Mouse (Mus musculus) layer of hippocampus, postnatal 36 days (tissue): ENCODE results near the gene Abl1. TPM values are rescaled to one million over a fixed set of nuclear protein-coding genes. Genes with fewer than 3 reads are reported as not detected.
"Not testable (repeated sequence)": the region's sequence is repeated elsewhere in the genome, so short reads cannot be mapped to it uniquely, and the experiment has no call there.

Experiments used
- DNase-seq, 2 experiments: peaks; one replicate each; pipeline ENCODE4 v3.0.0; 2022
- total RNA-seq, 2 experiments: library from RNA; stranded (reverse); gene quantifications; 2 replicates each; pipeline ENCODE4 v1.2.3; 2021

Gene Abl1
- 10 to 100 TPM; 44.8 to 46.3 TPM for total RNA-seq

DNA sequence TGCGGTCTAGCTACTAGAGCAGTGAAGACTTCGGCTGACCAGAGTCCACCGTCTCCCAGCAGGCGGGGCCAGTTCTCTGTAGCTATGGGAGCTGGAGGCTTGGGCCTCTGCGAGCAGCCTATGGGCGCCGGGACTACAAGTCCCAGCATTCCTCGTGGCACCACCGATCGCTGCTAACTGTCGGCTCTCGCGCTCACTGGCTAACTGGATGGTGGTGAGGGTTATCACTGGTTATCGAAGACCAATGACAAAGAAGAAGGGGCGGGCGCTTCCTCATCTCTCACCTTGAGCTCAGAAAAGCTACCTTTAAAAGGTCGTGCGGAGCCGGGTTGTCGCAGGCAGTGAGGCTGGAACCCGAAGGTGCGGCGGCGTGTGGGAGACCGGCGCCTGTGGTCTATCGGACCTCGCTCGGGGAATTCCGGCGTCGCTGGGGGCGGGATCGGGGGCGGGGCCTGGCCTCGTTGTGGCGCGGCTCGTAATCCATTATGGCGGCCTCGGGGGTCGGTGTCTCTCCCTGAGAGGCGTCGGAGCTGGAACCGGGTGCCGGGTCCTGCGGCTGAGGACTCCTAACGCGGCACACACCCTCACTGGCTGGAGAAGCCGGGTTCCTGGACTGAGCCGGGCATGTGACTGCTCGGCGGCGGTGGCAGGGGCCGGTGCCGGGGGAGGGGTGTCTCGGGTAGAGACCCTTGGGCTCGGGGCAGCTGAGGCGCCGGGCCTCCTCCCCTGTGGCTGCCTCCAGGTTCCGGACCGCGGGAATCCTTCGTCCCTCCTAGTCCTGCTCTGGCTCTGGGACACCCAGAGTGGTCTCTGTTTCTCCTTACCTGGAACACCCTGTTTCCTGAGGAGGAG, at the start of gene Abl1:
Abl1 (plus strand) TSS at position 303 of the 852 bp plus-strand sequence.
- DNase-seq, result peak; percentile 91 to 96

DNA sequence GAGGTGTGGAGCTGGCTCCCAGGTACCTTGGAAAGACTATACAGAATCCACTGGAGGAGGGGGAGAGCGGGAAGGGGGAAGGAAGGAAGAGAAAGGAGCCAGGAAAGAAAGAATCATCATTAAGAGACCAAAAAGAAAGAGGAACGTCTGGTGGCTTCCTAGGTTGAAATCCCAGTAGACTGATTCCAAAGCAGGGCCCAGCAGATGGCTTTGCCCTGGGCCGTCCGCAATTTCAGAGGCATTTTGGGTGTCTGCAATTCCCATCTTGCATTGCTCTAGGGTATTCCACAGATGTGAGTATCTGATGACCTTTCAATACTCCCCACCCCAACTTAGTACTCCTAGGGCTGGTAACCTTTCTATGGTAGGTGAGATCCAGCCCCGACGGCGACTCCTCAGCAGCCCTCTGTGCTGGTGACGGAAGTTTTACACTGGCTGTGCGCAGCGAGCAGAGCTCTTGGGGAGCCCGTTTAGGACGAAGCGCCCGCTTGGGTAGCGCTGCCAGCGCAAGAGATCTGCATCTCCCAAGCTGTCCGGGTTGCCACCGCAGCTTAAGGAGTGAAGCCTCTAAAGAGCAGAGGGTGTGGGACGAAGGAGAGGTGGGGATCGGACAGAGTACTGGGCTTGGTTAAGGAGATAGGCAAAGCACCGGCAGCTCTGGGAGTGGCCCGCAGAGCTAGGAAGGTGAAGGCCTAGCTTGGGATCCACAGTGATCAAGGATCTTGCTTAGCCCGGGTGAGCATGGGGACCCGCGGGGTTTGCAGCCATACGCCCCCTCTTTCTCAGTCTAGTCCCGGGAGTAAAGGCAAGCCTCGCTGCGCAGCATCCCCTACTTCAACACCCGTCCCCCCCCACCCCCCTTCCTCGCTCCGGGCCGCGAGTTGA, 49.4 kb upstream of the Abl1 start:
- no peak for DNase-seq

DNA sequence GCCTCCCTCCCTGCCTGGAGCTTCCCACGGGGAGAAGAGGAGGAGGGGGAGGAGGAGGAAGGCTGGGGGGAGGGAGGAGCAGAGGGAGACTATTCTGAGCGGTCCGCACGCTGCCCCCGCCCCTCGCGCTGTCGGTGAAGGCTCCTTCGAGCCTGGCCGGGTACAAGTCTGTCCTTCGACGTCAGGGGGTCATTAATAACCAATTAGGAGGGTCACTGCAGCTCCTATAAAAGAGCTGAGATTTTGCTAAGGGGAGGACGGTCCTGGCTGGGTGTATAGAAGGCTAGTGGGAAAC, 48.8 kb upstream of the Abl1 start:
- no peak for DNase-seq

- DNase-seq, result no peak
Measured at GRCm38 (mm10) chr2:31639901-31640608, 48.1 kb upstream of the Abl1 start, which contains the start of gene Prdm12. TSS of gene Prdm12 (plus strand) at chr2:31640037.

DNA sequence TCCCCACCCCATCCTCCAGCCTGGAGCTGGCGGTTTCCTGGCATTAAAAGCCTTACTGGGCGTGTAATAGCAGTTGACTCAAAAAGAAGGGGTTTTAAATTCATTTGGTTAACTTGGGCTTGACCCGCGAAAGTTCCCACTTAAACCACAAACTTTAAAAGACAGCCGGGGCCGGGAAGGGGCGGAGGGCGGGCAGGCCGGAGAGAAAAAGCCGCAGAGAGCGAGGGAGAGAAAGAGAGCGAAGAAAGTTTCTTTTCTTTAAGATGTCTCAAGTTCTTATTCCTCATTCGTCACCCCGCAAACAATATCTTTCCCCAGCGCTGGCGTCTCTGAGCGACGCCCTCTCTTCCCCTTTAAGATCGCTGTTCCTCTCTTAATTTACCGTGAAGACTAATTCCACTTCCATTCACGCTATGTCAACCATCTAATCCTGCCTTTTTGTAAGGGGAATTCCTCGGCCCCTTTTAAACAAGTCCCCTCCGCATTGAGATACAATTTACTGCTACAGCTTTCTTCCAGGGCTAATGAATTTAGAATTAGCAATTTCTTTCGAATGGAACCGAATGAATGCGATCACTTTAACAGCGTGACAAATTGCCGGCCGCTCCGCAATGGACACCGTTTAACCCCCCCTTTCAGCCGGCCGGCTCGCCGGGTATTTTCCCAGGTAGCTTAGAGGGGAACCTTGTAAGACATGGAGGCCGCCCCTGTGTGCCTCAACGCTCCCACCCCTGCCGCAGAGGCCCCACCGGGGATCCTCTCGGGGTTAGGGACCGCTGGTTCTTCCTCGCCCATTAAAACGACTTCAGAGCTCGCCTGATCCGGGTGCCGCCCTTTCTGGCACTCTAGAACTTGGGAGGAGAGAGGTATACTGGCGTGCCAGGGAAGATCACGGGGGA, 47.3 kb upstream of the Abl1 start:
- DNase-seq, result no peak

DNA sequence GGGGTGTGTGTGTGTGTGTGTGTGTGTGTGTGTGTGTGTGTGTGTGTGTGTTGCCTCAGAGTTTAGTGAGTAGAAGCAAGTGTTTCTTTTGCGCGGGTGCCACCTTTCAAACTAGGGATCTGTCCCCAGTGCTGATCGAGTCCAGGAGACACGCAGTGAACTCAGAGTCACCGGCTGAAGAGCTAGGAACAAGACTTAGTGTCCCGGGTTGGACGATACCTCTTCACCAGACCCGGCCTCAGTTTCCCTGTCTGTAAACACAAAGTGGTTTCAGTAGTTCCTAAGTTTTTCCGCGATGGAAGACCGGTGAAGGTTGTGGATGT, 46.7 kb upstream of the Abl1 start:
- no peak for DNase-seq

GRCm38 (mm10) chr2:31641929-31642328, 46.2 kb upstream of the Abl1 start:
- no peak for DNase-seq

DNA sequence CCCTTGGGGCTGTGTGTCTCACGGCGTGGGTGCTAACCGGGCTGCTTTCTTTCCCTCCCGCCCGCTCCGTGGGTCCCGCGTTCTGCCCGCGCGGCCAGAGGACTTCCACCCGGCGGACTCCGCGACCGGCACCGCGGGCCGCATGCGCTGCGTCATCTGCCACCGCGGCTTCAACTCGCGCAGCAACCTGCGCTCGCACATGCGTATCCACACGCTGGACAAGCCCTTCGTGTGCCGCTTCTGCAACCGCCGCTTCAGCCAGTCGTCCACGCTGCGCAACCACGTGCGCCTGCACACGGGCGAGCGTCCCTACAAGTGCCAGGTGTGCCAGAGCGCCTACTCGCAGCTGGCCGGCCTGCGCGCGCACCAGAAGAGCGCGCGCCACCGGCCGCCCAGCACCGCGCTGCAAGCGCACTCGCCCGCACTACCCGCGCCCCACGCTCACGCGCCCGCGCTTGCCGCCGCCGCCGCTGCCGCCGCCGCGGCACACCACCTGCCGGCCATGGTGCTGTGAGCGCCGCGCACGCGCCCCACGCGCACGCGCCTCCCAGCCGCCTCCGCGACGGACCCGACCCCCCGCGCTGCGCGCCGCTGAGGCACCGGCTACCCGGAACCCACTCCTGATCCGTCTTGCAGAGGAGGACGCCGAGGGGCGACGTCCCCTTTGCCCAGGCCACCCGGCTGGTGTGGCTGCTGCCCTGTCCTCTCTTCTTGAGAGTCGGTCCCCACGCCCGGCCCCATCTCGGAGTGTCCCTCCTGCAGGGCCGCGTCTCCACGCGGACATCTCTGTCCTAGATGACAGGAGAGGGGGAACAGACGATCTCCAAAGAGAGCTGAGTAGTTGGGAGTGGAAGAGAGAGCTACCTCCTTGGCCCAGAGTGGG, 34.0 kb upstream of the Abl1 start:
- peak; percentile 63 to 70 for DNase-seq

DNA sequence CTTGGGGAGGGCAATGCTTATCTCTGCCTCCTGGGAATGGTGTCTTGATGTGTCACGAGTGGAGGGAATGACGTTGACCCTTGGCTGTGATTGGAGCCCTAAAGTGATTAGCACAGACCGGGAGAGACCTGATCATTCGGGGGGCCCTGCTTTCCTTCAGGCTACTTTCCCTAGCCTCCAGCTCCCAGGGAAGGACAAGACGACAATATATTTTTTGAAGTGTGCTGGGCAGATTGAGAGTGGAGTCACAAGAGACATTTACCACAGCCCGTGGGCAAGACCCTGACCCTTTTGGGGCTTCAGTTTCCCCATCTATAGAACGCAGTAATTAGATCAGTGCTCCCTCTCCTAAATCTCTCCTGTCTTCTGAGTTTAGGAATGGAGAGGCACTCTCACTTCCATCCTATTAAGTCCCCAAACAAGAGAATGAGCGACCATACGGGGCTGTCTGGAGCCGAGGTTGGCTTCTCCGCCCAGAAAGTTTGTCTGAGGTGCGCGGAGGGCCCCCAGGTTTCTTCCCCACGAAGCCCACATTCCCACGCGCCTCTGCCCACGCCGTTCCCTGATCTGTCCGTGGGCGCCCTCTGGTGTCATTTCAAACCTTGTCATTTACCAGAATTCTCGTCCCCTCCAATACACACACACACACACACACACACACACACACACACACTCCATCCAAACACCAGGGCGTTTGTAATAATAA, 33.2 kb upstream of the Abl1 start:
- DNase-seq, result peak; percentile 59 to 70

GRCm38 (mm10) chr2:31656374-31656773, 31.8 kb upstream of the Abl1 start:
- no peak for DNase-seq

DNA sequence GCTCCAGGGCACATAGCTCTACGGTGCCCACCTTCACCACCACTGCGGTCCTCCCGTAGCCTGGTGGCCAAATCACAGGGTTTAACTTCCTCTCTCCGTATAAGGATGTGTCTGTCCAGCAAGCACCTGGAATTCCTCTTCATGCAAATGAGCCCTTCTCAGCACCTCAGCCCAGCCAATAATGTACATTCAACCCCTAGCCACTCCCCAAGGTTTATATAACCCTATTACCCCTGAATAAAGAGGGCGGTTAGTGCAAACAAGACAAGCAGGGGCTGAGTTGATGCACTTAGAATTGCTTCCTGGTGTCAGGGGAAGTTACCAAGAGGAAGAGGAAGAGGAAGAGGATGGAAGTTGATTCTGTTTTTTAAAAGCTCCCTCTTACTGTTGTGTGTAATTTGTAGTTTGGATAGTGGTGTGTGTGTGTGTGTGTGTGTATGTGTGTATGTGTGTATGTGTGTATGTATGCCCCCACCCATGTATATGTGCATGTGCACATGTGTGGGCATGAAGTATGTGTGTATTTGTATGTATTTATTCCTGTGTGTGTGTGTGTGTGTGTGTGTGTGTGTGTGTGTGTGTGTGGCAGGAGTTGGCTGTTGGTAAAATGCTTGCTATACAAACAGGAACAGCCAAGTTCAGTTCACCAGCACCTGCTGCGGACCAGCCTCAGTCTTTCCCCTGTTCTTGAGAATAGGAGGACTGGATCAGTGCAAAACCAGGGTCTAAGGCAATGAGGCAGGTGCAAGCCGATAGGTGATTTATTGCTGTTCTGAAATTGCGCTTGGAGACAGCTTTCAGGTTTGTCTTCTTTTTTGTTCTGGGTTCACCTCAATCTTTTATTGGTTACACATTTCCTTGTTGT, 25.0 kb upstream of the Abl1 start:
- DNase-seq, result no peak

- no peak for DNase-seq
Measured at GRCm38 (mm10) chr2:31663804-31664180, 24.4 kb upstream of the Abl1 start.

- DNase-seq, result no peak
Measured at GRCm38 (mm10) chr2:31667332-31667731, 20.8 kb upstream of the Abl1 start.

- peak; percentile 85 to 88 for DNase-seq
Measured at GRCm38 (mm10) chr2:31670551-31671035, 17.6 kb upstream of the Abl1 start, which contains the start of gene Exosc2. TSS of gene Exosc2 (plus strand) at chr2:31670715.

DNA sequence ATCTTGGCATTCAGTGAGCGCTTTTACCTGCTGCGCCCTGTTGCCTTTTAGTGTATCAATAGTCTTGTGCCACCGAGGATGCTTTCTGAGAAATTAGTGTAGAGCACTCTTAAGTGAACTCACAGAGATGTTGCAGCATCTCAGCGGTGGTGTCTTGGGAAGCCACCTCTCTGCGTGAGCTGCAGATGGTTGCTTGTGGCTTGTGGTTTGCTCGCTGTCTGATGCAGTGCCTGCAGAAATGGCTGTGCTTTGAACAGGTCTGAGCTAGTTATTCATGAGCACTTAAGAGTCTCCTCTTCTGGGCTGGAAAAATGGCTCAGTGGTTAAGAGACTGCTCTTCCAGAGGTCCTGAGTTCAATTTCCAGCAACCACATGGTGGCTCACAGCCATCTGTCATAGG, 9.5 kb upstream of the Abl1 start:
- no peak for DNase-seq

GRCm38 (mm10) chr2:31681051-31681707, 7.0 kb upstream of the Abl1 start:
- DNase-seq, result not testable (repeated sequence)

GRCm38 (mm10) chr2:31681731-31682235, 6.4 kb upstream of the Abl1 start:
- no peak for DNase-seq

DNA sequence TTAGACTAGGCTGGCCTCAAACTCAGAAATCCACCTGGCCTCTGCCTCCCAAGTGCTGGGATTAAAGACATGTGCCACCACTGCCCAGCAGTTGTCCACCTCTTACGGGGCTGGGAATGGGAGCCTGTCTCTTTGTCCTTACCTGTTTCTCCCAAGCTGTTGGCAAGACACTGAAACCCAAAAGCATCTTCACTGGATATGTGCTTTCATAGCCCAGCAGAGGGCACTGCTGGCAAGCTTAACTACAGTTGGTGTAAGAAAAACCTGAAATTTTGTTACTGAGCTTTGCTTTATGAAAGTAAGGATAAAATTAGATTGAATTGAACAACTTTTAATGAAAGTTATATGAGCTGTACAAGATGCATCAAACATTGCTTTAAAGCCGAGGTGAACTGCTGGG, 4.5 kb upstream of the Abl1 start:
- DNase-seq, result peak; percentile 44 to 61
